Mouse (Mus musculus) MEL (cell line): ENCODE data around the gene Prr5. TPM values are rescaled to one million over a fixed set of nuclear protein-coding genes. Genes with fewer than 3 reads are reported as not detected.

Experiments
- DNase-seq: peaks from one replicate; pipeline ENCODE4 v3.0.0; 2011; ENCODE audit warnings: low read depth, low spot score
- H3K27ac ChIP-seq: 2 replicates; pipeline ENCODE4 v1.5.1; 2012; ENCODE audit warnings: low read depth, mild to moderate bottlenecking, control low read depth, low read length, moderate library complexity; ENCODE audit not compliant: control insufficient read depth
- H3K27me3 ChIP-seq, 2 experiments: fragments of 150-350 bp in 1 of 2; sonication (generic) in 1 of 2; 2 replicates each; pipeline ENCODE4 v1.6.1; 2012; ENCODE audit warnings: low read length in 2 of 2, mild to moderate bottlenecking in 2 of 2, improper control_type of control experiment in 1 of 2, moderate library complexity in 1 of 2; ENCODE audit not compliant: insufficient read depth in 2 of 2, control insufficient read depth in 1 of 2
- H3K36me3 ChIP-seq, 2 experiments: 2 replicates each; pipeline ENCODE4 v1.6.1; 2012 to 2014; ENCODE audit warnings: low read length in 2 of 2, improper control_type of control experiment in 1 of 2, inconsistent platforms in 1 of 2, mild to moderate bottlenecking in 1 of 2; ENCODE audit not compliant: insufficient read depth in 2 of 2, control insufficient read depth in 1 of 2
- H3K4me1 ChIP-seq, 2 experiments: fragments of 150-350 bp in 1 of 2; sonication (generic) in 1 of 2; 2 replicates each; pipeline ENCODE4 v1.6.1; 2012; ENCODE audit warnings: low read length in 2 of 2, improper control_type of control experiment in 1 of 2, mild to moderate bottlenecking in 1 of 2; ENCODE audit not compliant: insufficient read depth in 2 of 2, control insufficient read depth in 1 of 2
- H3K4me3 ChIP-seq, 2 experiments: fragments of 150-350 bp in 1 of 2; sonication (generic) in 1 of 2; 2 replicates each; pipeline ENCODE4 v1.5.1; 2012; ENCODE audit warnings: low read depth in 2 of 2, low read length in 2 of 2, mild to moderate bottlenecking in 2 of 2, moderate library complexity in 2 of 2, control low read depth in 1 of 2, improper control_type of control experiment in 1 of 2; ENCODE audit not compliant: control insufficient read depth in 1 of 2, insufficient read depth in 1 of 2
- H3K79me2 ChIP-seq: 2 replicates; pipeline ENCODE4 v1.6.1; 2012; ENCODE audit warnings: mild to moderate bottlenecking, low read length, moderate library complexity; ENCODE audit not compliant: control insufficient read depth, poor library complexity, insufficient read depth
- H3K9ac ChIP-seq: 2 replicates; pipeline ENCODE4 v1.6.1; 2012; ENCODE audit warnings: low read depth, mild to moderate bottlenecking, control low read depth, low read length, moderate library complexity; ENCODE audit not compliant: control insufficient read depth, poor library complexity, severe bottlenecking
- H3K9me3 ChIP-seq: fragments of 150-350 bp; sonication (generic); replicated peaks from 2 replicates; pipeline ENCODE4 v1.6.1; 2012; ENCODE audit warnings: mild to moderate bottlenecking, low read length, improper control_type of control experiment, moderate library complexity; ENCODE audit not compliant: insufficient read depth
- CTCF ChIP-seq, 3 experiments: IDR thresholded peaks in 2 of 3; conservative IDR thresholded peaks in 1 of 3; 2 replicates each; pipeline ENCODE4 v1.5.1; 2011 to 2012; ENCODE audit warnings: low read length in 3 of 3, low read depth in 2 of 3, mild to moderate bottlenecking in 2 of 3, improper control_type of control experiment in 1 of 3, inconsistent platforms in 1 of 3, mixed read lengths in 1 of 3, moderate library complexity in 1 of 3; ENCODE audit not compliant: control insufficient read depth in 1 of 3, insufficient read depth in 1 of 3, poor library complexity in 1 of 3, severe bottlenecking in 1 of 3
- ELF1 ChIP-seq: IDR thresholded peaks from 2 replicates; pipeline ENCODE4 v1.6.1; 2014; ENCODE audit warnings: low read depth, mild to moderate bottlenecking, inconsistent platforms, low read length, improper control_type of control experiment, moderate library complexity
- GABPA ChIP-seq: IDR thresholded peaks from 2 replicates; pipeline ENCODE4 v1.6.1; 2012; ENCODE audit warnings: low read depth, mild to moderate bottlenecking, inconsistent platforms, low read length, improper control_type of control experiment, moderate library complexity
- HCFC1 ChIP-seq: IDR thresholded peaks from 2 replicates; pipeline ENCODE4 v1.6.1; 2012; ENCODE audit warnings: low read depth, mild to moderate bottlenecking, inconsistent platforms, low read length, improper control_type of control experiment, moderate library complexity
- JUND ChIP-seq: IDR thresholded peaks from 2 replicates; pipeline ENCODE4 v1.6.1; 2011; ENCODE audit warnings: low read depth, mild to moderate bottlenecking, improper control_type of control experiment, low read length
- MAFK ChIP-seq: IDR thresholded peaks from 2 replicates; pipeline ENCODE4 v1.6.1; 2011; ENCODE audit warnings: low read depth, mild to moderate bottlenecking, low read length, improper control_type of control experiment, borderline replicate concordance
- MYC ChIP-seq: IDR thresholded peaks from 2 replicates; pipeline ENCODE4 v1.6.1; 2011; ENCODE audit warnings: low read depth, mild to moderate bottlenecking, low read length, improper control_type of control experiment, moderate library complexity
- POLR2A ChIP-seq, 2 experiments: IDR thresholded peaks; 2 replicates each; pipeline ENCODE4 v1.6.1; 2011 to 2012; ENCODE audit warnings: low read length in 2 of 2, mild to moderate bottlenecking in 2 of 2, control low read depth in 1 of 2, improper control_type of control experiment in 1 of 2, low read depth in 1 of 2, moderate library complexity in 1 of 2; ENCODE audit not compliant: control insufficient read depth in 1 of 2, insufficient read depth in 1 of 2, poor library complexity in 1 of 2
- RAD21 ChIP-seq: IDR thresholded peaks from 2 replicates; pipeline ENCODE4 v1.6.1; 2011; ENCODE audit warnings: mild to moderate bottlenecking, low read depth, low read length, improper control_type of control experiment
- TAL1 ChIP-seq: IDR thresholded peaks from 2 replicates; pipeline ENCODE4 v1.6.1; 2012; ENCODE audit warnings: mild to moderate bottlenecking, inconsistent platforms, low read length, moderate library complexity, mixed read lengths
- USF1 ChIP-seq: IDR thresholded peaks from 2 replicates; pipeline ENCODE4 v1.6.1; 2014; ENCODE audit warnings: low read depth, mild to moderate bottlenecking, inconsistent platforms, low read length, improper control_type of control experiment, moderate library complexity
- ZKSCAN1 ChIP-seq: IDR thresholded peaks from 2 replicates; pipeline ENCODE4 v1.6.1; 2012; ENCODE audit warnings: low read depth, mild to moderate bottlenecking, inconsistent platforms, low read length, improper control_type of control experiment, moderate library complexity
- polyA plus RNA-seq, 2 experiments: library from polyadenylated mRNA; stranded (reverse) in 1 of 2; unstranded in 1 of 2; fragments of >175 nt in 1 of 2; fragments of >200 nt in 1 of 2; gene quantifications; 2 replicates each; pipeline versions ENCODE4 v1.2.1 to v1.2.4; 2012; ENCODE audit warnings: low replicate concordance in 2 of 2, low read depth in 1 of 2; ENCODE audit not compliant: insufficient read length in 2 of 2, insufficient read depth in 1 of 2, missing spikeins in 1 of 2
- total RNA-seq: library from RNA; depleted of rRNA; stranded (reverse); fragments of 300-350 nt; gene quantifications from 2 replicates; pipeline ENCODE4 v1.2.3, GENCODE M21; 2012

The Prr5 gene
- total and polyA plus RNA-seq, 3 experiments: not detected

DNA sequence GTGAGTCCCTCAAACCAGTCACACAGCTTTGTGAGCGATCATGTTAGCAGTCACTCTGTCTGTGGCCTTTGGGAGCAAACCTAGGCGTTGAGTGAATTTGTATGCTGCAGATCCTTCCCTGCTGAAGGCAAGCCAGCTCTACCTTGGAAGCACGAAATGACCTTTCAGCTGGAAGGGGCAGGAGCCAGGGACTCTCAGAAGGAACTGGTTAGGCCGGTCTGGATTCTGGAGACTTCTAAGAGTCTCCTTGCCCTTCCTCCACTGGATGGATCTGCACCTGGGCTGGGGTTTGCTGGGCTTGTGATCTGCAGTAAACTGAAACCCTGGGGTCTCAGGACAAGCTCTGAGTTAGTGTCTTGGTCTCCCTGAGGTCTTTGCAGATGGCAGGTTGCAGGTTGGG lies 54.8 kb downstream of the Prr5 start:
- Histone ChIP-seq H3K27me3 (no peaks in the 10 kb centered on the region), H3K4me1 (no peaks in the 10 kb centered on the region), H3K36me3 (no peaks in the 10 kb centered on the region), H3K9me3 (no peaks in the 10 kb centered on the region), H3K27ac (no peak overlapping the region), H3K4me3 (no peak overlapping the region), H3K9ac (no peak overlapping the region), H3K79me2 (no peaks in the 10 kb centered on the region)
- DNase-seq: no peak
- TF ChIP-seq ZKSCAN1: no peak
- TF ChIP-seq GABPA: no peak
- TF ChIP-seq HCFC1: no peak

DNA sequence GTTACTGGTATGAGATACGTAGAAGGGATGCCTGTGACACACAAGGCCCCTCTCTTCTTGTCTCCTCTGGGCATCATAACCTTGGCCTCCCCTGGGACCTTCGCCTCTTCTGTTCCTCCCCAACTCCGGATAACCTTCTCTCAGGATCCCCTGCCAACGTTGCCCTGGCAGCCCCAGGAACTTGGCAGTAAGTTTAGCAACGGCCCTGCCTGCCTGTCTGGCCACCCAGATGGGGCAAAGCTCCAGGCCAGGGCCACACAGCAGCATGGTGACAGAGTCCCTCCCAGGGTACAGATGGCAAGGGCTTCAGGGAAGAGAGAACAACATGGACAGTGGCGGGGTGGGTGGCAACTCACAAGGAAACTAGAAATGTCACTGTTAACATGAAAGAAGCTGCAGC lies 60.3 kb downstream of the Prr5 start:
- H3K9ac ChIP-seq: no peak overlapping the region
- H3K4me1 ChIP-seq: no peaks in the 10 kb centered on the region
- H3K79me2 ChIP-seq: no peaks in the 10 kb centered on the region
- no peaks in the 10 kb centered on the region for H3K9me3 ChIP-seq
- no peak overlapping the region for H3K4me3 ChIP-seq
- H3K36me3 ChIP-seq: no peaks in the 10 kb centered on the region
- TF ChIP-seq POLR2A (IDR thresholded peaks at IDR 0.05; ENCODE audit: control insufficient read depth in 1 of 2, insufficient read depth in 1 of 2, low read depth in 1 of 2, low read length in 2 of 2, poor library complexity in 1 of 2) (no peak), USF1 (no peak), ELF1 (no peak), CTCF (IDR thresholded peaks at IDR 0.05 in 2 of 3, conservative IDR thresholded peaks at IDR 0.05 in 1 of 3; ENCODE audit: control insufficient read depth in 1 of 3, insufficient read depth in 1 of 3, low read depth in 2 of 3, low read length in 3 of 3, poor library complexity in 1 of 3, severe bottlenecking in 1 of 3) (no peak), MAFK (no peak), JUND (no peak), ZKSCAN1 (no peak), TAL1 (no peak), RAD21 (no peak)
- no peaks in the 10 kb centered on the region; a peak in 1 of 4 replicates for H3K27me3 ChIP-seq
- H3K27ac ChIP-seq: no peak overlapping the region
- no peak for DNase-seq

DNA sequence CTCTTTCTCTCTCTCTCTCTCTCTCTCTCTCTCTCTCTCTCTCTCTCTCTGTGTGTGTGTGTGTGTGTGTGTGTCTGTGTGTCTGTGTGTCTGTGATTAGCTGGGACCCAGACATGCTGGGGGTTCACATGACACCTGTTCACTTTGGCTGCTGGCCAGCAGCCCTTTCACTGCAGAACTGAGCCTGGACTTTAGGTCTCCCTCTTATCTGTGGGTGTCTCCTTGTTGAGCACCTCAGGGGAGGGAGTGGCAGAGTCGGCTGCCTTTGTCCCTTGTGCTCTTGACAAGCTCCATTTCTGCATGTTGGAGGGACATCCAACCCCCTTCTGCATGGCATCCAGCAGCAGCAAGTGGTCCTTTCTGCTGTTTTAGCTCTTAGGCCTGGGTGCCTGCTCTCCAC lies 61.5 kb downstream of the Prr5 start:
- no peak overlapping the region for H3K9ac ChIP-seq
- H3K36me3 ChIP-seq: no peaks in the 10 kb centered on the region
- no peaks in the 10 kb centered on the region for H3K4me1 ChIP-seq
- no peaks in the 10 kb centered on the region; a peak in 1 of 4 replicates for H3K27me3 ChIP-seq
- TF ChIP-seq ELF1 (no peak), JUND (no peak), MYC (no peak), POLR2A (IDR thresholded peaks at IDR 0.05; ENCODE audit: control insufficient read depth in 1 of 2, insufficient read depth in 1 of 2, low read depth in 1 of 2, low read length in 2 of 2, poor library complexity in 1 of 2) (no peak)
- TF ChIP-seq, all 39 proteins: peak for 0
- Histone ChIP-seq H3K4me3 (no peak overlapping the region), H3K9me3 (no peaks in the 10 kb centered on the region), H3K27ac (no peak overlapping the region), H3K79me2 (no peaks in the 10 kb centered on the region)
- DNase-seq: no peak
